ENCODE assay signal across 32 mouse cellular contexts in the genomic region with DNA sequence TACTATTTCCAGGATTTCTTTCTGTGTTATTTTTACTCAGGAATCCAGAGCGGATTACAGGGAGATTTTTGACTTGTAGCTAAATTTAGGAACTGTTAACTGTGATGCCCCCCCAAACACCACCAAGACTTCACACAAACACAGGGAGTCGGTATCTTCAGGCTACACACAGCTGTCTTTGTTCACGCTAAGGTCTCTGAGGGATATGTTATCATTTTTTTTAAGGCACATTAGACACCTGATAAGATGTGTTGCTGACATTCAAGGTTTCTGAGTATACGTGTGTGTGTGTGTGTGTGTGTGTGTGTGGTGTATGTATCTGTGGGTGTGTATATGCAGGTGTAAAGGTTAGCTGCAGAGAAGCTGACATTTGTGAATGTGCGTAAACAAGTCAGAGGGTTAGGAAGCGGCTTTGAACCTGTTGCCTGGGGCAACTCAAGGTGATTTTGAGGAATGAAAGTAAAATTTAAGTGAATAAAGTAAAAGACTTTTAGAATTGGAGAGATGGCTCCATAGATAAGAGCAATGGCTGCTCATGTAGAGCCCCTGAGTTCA. TPM values are rescaled to one million over a fixed set of nuclear protein-coding genes. Genes with fewer than 3 reads are reported as not detected.
DNase-seq lines count a peak whose midpoint lies in the region; ATAC-seq and TF ChIP-seq lines count a peak whose summit lies in the region.
"Had no signal": no experiment of that assay in that cellular context is flagged by ENCODE, and none has a peak within 500 bp of the region (broad histone marks: within the 10 kb centered on the region; RNA-seq: fewer than 3 reads in every experiment).

No protein-coding gene starts in this region.

- no peak overlapping the region for H3K4me2 ChIP-seq in liver, embryonic 12.5 days
- no peak overlapping the region for H3K4me2 ChIP-seq in liver, embryonic 14.5 days (ENCODE audit: low read depth)
- H3K4me2 ChIP-seq: forebrain, embryonic 13.5 days; heart, embryonic 15.5 days; intestine, embryonic 15.5 days; limb, embryonic 15.5 days; lung, embryonic 15.5 days; neural tube, embryonic 15.5 days had no signal

- no peak for DNase-seq in liver
- DNase-seq in liver, embryonic 14.5 days (ENCODE audit: low read depth in 3 of 3, low spot score in 3 of 3): no peak
- DNase-seq in right cerebral cortex, adult 18-20 months: no peak
- no peak for DNase-seq in layer of hippocampus, postnatal 14 days (ENCODE audit: low spot score in 2 of 2)
- DNase-seq in right cerebral cortex, adult 2 months (ENCODE audit: low spot score in 2 of 2): no peak
- DNase-seq: adrenal gland, postnatal 14 days; cerebellum, adult 11 months; cerebellum, adult 9-10 months; cerebellum, postnatal 36 days; gastrocnemius, postnatal 25 days; kidney, adult 2 months; kidney, postnatal 36 days; layer of hippocampus, postnatal 36 days; lung, postnatal 36 days; retina, postnatal 1 day; thymus, adult 18-20 months; thymus, postnatal 4 days had no signal

- no peak for TF ChIP-seq CTCF in E14TG2a.4 (conservative IDR thresholded peaks at IDR 0.05; ENCODE audit: low read length)
- TF ChIP-seq CTCF in liver, embryonic 14.5 days (IDR thresholded peaks at IDR 0.05; ENCODE audit: low read depth): no peak

- ATAC-seq in liver, embryonic 12.5 days: peak; percentile 48
- ATAC-seq in liver, embryonic 14.5 days (ENCODE audit: insufficient read depth): peak; percentile 46
- ATAC-seq: forebrain, embryonic 13.5 days; hindbrain, embryonic 16.5 days; intestine, embryonic 15.5 days; Patski had no signal

- peaks cover 24% of the 10 kb centered on the region for H3K4me1 ChIP-seq in liver, embryonic 12.5 days
- H3K4me1 ChIP-seq in E14TG2a.4 (replicated peaks; ENCODE audit: low read depth, low read length): peaks cover 62% of the 10 kb centered on the region
- H3K4me1 ChIP-seq in liver, embryonic 14.5 days (replicated peaks; ENCODE audit: control insufficient read depth in 2 of 2, insufficient read depth in 2 of 2, low read length in 1 of 2): peaks cover 0 to 3% of the 10 kb centered on the region in 2 experiments; a peak in 1 of 4 replicates
- H3K4me1 ChIP-seq: forebrain, embryonic 13.5 days; limb, embryonic 15.5 days; lung, embryonic 15.5 days; neural tube, embryonic 15.5 days had no signal

- H3K4me3 ChIP-seq in liver, embryonic 12.5 days: no peak overlapping the region
- peak overlapping the region; percentile 32 for H3K4me3 ChIP-seq in E14TG2a.4 (replicated peaks; ENCODE audit: low read length)
- H3K4me3 ChIP-seq in liver, embryonic 14.5 days (ENCODE audit: insufficient read depth in 1 of 2, low read depth in 2 of 2, low read length in 2 of 2): no peak overlapping the region
- H3K4me3 ChIP-seq: forebrain, embryonic 13.5 days; heart, embryonic 15.5 days; intestine, embryonic 15.5 days; limb, embryonic 10.5 days; limb, embryonic 15.5 days; lung, embryonic 15.5 days; megakaryocyte, embryonic 14.5 days; neural tube, embryonic 15.5 days had no signal

- H3K36me3 ChIP-seq in liver, embryonic 12.5 days: no peaks in the 10 kb centered on the region
- no peaks in the 10 kb centered on the region for H3K36me3 ChIP-seq in E14TG2a.4 (ENCODE audit: insufficient read depth, low read length)
- no peaks in the 10 kb centered on the region for H3K36me3 ChIP-seq in liver, embryonic 14.5 days (replicated peaks; ENCODE audit: control insufficient read depth, insufficient read depth, low read depth)
- H3K36me3 ChIP-seq: G1E; heart, embryonic 15.5 days; intestine, embryonic 15.5 days; limb, embryonic 10.5 days; limb, embryonic 15.5 days; lung, embryonic 15.5 days; neural tube, embryonic 15.5 days had no signal

- peaks cover 40% of the 10 kb centered on the region for H3K27me3 ChIP-seq in liver, embryonic 12.5 days (replicated peaks)
- peaks cover 10% of the 10 kb centered on the region for H3K27me3 ChIP-seq in E14TG2a.4 (ENCODE audit: insufficient read depth, low read length)
- H3K27me3 ChIP-seq in liver, embryonic 14.5 days (ENCODE audit: control insufficient read depth, insufficient read depth, low read length): peaks cover 4% of the 10 kb centered on the region; the same call in 1 of the 2 replicates
- H3K27me3 ChIP-seq: CH12.LX; forebrain, embryonic 13.5 days; heart, embryonic 15.5 days; intestine, embryonic 15.5 days; Patski had no signal

- H3K27ac ChIP-seq in liver, embryonic 12.5 days: no peak overlapping the region
- no peak overlapping the region for H3K27ac ChIP-seq in liver, embryonic 14.5 days
- H3K27ac ChIP-seq: forebrain, embryonic 13.5 days; heart, embryonic 15.5 days; intestine, embryonic 15.5 days; limb, embryonic 10.5 days; limb, embryonic 15.5 days; lung, embryonic 15.5 days; neural tube, embryonic 15.5 days; stomach, postnatal 0 days had no signal

- no peaks in the 10 kb centered on the region for H3K9me3 ChIP-seq in liver, embryonic 12.5 days (replicated peaks)
- no peaks in the 10 kb centered on the region for H3K9me3 ChIP-seq in E14TG2a.4 (ENCODE audit: low read length)
- no peaks in the 10 kb centered on the region for H3K9me3 ChIP-seq in liver, embryonic 14.5 days (ENCODE audit: control insufficient read depth, low read length)
- H3K9me3 ChIP-seq: forebrain, embryonic 13.5 days; G1E; heart, embryonic 15.5 days; intestine, embryonic 15.5 days; limb, embryonic 10.5 days; limb, embryonic 15.5 days; lung, embryonic 15.5 days; megakaryocyte, embryonic 14.5 days; neural tube, embryonic 15.5 days had no signal

- 35% methylated on average over 6 of the region's 6 CpGs for WGBS in liver, embryonic 12.5 days (ENCODE audit: insufficient replicate concordance)
- WGBS in liver, embryonic 14.5 days (ENCODE audit: insufficient replicate concordance): 31% methylated on average over 6 of the region's 6 CpGs

- H3K9ac ChIP-seq in liver, embryonic 12.5 days: no peak overlapping the region
- H3K9ac ChIP-seq in liver, embryonic 14.5 days (replicated peaks): no peak overlapping the region
- H3K9ac ChIP-seq: forebrain, embryonic 13.5 days; heart, embryonic 15.5 days; intestine, embryonic 15.5 days; limb, embryonic 15.5 days; lung, embryonic 15.5 days; neural tube, embryonic 15.5 days had no signal

- 0 out of 2 replicates have a peak, but pooled peaks have one; percentile 14 for TF ChIP-seq EP300 in liver, embryonic 14.5 days (IDR thresholded peaks at IDR 0.05; ENCODE audit: low read depth)

RNA-seq across cellular contexts. Expression of gene Grsf1, which starts 9.9 kb away (rescaled TPM):
- polyA plus RNA-seq in liver, embryonic 12.5 days (2016; fragmentation: Nextera tagmentation; extraction: Ambion mirVana): 47.0 and 48.6 TPM in 2 replicates
- polyA plus RNA-seq in liver, embryonic 14.5 days (2012; rRNA removed): 10.5 and 20.3 TPM in 2 replicates
- polyA plus RNA-seq in liver, embryonic 14.5 days (2014; fragmentation: Nextera tagmentation; extraction: Ambion mirVana): 27.5 and 31.4 TPM in 2 replicates
- 100 to 1,000 TPM in 1 of 2 experiments, 10 to 100 TPM in 1; 98.3 to 108 TPM for total RNA-seq in layer of hippocampus, postnatal 14 days (2021)

RNA-seq across cellular contexts. Expression of gene Mob1b, which starts 34.8 kb away (rescaled TPM):
- 13.3 and 13.5 TPM in 2 replicates for polyA plus RNA-seq in liver, embryonic 12.5 days (2016; fragmentation: Nextera tagmentation; extraction: Ambion mirVana)
- polyA plus RNA-seq in liver, embryonic 14.5 days (2012; rRNA removed): 4.6 and 6.6 TPM in 2 replicates
- polyA plus RNA-seq in liver, embryonic 14.5 days (2014; fragmentation: Nextera tagmentation; extraction: Ambion mirVana): 9.4 and 9.6 TPM in 2 replicates
- total RNA-seq in layer of hippocampus, postnatal 14 days (2021): 10 to 100 TPM; 30.8 to 32.8 TPM
